Mouse (Mus musculus): Measurements from ENCODE around the gene Shoc2.
A peak's percentile ranks its signal among the peaks of the same experiment; 100 is the strongest.

Gene Shoc2

DNA sequence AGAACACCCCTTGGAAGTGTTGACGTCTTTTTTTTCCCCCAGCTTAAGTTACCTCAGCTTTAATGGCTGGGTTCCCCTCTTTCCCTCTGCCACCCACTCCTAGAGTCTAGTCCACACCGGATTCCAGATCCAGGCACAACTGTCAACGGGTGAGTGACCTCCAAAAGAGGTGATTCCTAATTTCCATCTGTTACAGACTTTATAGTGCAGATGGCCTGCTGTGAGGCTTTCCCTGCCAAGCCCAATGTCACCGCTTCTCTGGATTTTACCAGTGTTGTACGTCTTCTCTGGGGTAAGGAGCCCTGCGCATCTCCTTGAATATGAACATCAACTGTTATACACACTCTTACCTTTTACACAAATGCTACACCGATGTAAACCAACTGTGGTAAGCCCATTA lies 95.3 kb downstream of the Shoc2 start:
- no peak for DNase-seq (ENCODE audit: low spot score)

DNA sequence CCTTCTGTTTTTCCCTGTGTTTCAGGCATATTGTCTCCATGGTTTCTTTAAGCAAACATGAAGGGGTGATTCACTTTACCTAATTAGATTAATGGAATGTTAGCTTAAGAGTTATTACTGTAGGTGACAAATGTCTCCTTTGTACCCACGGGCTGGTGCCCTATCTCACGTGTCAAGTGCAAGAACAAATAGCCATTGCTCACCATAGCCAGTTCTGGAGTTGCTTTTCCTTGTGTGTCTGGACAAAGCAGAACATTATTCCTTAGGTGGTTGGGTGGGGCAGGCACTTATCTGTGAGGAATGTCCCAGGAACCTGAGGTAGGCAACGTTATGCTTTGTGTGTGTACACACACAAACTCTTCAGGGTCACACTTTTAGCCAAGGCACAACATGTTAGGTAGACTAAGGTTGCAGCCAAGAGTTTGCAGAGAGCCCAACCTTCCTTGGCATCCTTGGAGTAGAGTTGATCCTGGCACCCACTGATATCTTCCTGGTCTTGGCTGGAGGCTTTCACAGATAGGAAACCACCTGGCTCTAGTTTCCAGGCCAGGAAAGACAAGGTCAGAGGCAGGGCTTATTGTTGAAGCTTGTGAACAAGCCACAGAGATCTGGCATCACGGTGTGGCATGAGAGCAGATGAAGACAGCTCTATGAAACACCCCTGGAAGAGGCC lies 96.4 kb downstream of the Shoc2 start:
- DNase-seq (ENCODE audit: low spot score) = no peak

DNA sequence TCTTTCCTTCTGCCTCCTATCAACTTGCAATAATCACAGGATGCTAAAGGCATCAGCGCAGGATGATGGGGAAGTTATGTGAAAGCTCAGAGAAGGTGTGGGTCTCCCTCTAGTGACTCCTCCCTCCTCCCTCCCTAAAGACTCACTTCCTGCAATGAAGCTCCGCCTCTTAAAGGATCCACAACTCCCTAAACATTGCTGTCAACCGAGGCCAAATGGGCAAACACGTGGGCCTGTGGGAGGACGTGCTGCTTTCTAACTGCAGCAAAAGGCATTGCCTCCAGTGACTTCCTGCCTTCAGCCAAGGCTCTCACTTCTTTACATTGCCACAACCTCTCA lies 96.9 kb downstream of the Shoc2 start:
- peak; percentile 22 for DNase-seq (ENCODE audit: low spot score)

- no peak for DNase-seq (ENCODE audit: low spot score)
Observed at GRCm38 (mm10) chr19:54043851-54044250, 99.7 kb downstream of the Shoc2 start, which contains the start of gene Adra2a. Adra2a (plus strand) TSS chr19:54044151.

DNA sequence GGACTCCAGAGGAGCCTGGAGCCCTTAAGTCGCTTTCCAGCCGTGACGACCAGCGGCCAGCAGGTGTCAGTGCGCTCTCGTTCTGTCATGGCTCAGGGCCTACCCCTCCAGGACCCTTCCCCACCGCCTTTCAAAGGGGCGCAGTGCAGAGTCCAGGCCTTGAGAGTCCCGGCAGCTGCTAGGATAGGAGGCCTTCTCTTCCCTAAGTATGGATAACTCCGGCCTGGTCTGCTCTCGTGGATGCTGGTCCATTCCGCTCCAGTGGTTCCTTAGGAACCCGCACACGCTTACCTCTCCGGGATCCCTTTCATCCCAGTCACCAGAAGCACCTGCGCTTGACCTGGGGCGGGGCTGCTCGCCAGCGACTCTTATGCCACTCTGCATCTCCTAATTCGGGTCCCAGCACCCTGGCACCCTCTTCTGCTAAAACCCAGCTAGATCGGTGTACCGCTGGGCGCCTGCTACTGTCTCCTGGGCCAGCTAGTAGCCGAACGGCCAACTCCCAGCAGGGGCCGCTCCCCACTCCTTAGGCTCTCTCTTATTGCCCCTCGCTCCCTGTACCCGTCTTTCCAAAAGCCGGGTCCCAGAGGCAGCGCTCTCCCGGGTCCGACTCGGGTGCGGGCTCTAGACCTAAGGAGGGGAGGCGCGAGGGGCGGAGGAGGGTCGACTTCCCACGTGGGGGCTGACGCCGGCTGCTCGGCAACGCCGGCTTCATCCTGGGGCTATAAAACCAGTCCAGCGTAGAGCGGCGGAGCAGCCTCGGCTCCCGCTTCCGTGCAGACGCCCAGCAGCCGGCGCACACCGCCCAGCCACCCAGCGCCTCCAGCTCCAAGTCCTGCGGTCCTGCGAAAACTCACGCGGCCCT lies 100.6 kb downstream of the Shoc2 start:
- DNase-seq (ENCODE audit: low spot score) = peak; percentile 97

DNA sequence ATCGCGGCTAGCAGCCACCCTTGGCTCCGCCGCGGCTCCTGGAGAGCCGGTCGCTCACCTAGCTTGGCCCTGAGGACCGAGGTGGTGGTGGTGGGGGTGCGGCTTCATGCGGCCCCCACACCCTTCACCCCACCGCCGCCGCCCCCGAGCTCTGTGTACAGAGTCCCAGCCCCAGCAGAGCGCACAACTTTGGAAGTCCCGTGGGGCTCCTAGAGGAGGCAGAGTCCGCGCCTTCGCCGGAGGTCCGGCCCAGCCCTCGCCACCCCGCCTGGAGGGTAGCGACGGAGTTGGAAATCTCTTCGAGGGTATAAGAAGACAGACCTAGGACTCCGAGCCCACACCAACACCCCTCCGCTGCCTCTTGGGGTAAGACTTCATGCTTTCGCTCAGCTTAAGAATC lies 101.3 kb downstream of the Shoc2 start:
- peak; percentile 26 for DNase-seq (ENCODE audit: low spot score)

GRCm38 (mm10) chr19:54045931-54046683 lies 102.0 kb downstream of the Shoc2 start:
- no peak for DNase-seq (ENCODE audit: low spot score)

DNA sequence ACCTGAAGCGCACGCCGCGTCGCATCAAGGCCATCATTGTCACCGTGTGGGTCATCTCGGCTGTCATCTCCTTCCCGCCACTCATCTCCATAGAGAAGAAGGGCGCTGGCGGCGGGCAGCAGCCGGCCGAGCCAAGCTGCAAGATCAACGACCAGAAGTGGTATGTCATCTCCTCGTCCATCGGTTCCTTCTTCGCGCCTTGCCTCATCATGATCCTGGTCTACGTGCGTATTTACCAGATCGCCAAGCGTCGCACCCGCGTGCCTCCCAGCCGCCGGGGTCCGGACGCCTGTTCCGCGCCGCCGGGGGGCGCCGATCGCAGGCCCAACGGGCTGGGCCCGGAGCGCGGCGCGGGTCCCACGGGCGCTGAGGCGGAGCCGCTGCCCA lies 102.6 kb downstream of the Shoc2 start:
- DNase-seq (ENCODE audit: low spot score) = peak; percentile 45

- DNase-seq (ENCODE audit: low spot score) = peak; percentile 29
Observed at GRCm38 (mm10) chr19:54047386-54048050, 103.4 kb downstream of the Shoc2 start.

DNA sequence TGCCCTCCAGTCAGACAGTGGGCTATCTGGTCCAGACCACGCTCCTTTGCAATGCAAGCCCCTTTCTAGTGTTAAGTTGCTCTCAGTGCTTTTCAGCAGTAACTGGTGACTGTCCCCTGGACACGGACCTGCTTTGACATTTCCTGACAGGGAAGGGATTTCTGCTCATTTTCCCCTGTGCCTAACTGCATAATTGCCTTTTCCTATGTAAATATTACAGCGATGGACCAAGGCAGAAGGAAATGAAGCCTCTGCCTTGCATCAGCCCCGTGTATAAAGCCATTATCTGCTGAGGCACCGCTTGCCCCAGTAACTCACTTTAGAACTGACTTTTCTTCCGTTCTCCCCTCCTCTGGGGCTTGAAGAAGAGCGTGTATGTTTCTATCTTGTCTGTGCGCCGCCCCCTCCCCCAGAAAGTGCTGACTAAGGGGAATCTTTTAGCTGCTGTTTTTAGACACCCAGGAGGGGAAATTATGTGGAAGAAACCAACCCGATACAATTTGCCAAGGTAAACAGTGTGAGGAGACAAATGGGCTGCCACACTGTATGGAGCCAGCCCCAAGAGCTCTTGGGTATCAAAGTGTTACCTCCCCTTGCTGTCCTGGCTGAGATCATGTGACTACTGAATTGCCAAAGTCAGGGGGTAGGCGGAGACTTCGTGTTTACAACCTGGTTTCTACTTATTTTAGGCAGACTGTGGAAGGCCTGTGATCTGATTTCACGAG lies 104.2 kb downstream of the Shoc2 start:
- DNase-seq (ENCODE audit: low spot score) = peak; percentile 32

DNA sequence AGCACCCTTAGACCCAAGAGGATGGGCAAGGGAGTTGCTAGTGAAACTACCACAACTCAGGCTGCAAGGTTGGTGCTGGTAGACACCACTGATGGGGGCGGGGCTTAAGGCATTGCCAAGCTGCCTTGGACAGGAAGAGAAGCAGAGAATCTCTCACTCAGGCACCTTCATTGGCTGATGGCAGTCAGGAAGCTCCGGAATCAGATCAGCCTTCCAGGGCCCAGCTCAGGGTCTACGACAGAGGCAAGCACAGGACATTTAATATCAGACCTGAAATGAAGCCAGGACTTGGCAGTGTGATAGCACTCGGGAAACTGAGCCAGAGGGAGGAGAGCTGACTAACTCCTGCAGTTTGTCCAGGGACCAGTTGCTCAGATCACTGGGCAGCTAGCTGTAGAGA lies 107.5 kb downstream of the Shoc2 start:
- no peak for DNase-seq (ENCODE audit: low spot score)

DNA sequence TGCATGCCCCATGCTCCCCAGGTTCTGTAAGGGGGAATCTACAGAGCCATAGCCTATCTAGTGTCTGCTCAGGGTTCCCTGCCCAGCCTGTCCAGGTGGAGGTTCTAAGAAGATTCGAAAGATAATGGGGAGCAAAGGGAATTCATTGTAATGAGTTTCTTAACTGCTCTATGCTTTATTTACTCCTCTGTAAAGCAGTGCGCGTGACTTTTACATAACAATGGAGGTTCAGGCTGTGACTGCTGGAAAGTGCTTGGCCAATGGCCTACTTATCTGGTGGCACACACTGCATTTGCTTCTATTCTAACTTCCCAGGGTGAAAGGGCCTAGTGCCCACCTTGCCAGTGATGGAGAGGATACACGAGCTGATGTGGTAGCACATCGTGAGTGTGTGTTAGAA lies 111.7 kb downstream of the Shoc2 start:
- DNase-seq (ENCODE audit: low spot score) = no peak

DNA sequence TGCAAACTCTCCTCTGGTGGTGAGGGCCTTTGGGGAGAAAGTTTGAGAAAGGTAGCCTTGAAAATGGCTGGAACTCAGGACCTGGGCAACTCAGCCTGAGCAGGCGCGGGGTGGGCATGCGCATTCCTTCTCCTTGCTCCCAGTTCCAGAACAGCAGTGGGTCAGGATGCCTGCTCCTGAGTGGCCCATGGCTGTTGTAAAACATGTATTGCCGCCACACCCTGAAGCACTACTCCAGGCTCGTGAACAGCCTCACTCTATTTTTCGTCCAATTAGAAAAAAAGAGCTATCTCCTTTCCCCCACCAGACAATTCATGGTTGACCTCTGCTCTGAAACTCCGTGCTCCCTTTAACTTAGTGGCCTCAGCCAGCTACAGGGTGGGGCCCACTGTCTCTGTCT lies 124.3 kb downstream of the Shoc2 start:
- no peak for DNase-seq (ENCODE audit: low spot score)

- no peak for DNase-seq (ENCODE audit: low spot score)
Observed at GRCm38 (mm10) chr19:54070521-54070920, 126.4 kb downstream of the Shoc2 start.

DNA sequence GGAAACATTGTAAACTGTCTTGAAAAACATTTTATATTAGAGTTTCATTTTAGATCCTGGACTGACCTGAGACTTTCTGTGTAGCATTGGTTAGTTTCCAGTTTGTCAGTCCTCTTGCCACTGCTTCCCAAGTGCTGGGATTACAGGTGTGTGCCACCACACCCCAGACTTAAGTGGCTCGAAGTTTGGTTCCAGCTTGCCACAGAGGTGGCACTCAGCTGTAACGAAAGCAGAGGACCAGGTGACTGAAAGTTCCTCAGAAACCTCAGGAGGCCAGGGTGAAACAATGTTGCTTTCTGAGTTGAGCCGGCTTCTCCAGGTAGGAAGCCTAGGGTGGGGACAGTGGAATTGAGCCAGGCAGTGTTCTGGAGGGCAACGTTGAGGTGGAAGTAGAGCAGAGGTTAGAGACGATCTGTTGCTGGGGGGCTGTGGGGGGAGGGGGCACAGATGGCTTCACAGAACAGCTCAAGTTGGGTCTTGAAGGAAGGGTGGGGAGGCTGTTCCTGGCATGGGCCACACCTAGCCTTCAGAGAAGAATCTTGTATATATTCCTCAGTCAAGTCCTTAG lies 128.2 kb downstream of the Shoc2 start:
- no peak for DNase-seq (ENCODE audit: low spot score)

- DNase-seq (ENCODE audit: low spot score) = no peak
Observed at GRCm38 (mm10) chr19:54076362-54077349, 132.6 kb downstream of the Shoc2 start.

DNA sequence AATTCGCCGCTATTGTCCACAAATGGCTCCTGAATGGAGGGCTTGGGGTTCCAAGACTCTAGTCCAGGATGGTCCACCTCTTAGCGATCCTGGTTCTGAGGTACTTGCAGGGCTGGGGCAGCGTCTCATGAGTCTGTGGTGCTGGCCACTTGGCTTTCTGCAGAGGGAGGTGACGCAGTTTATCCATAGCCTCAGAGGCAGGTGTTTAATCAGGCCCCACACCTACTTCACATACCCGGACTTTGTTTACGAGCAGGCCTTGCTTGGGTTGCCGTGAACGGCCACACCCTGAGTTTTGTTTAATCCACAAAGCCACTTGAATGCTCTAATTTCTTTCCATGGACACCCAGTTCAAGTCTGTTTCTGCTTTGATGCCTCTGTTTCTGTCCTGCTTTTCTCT lies 137.2 kb downstream of the Shoc2 start:
- no peak for DNase-seq (ENCODE audit: low spot score)

DNA sequence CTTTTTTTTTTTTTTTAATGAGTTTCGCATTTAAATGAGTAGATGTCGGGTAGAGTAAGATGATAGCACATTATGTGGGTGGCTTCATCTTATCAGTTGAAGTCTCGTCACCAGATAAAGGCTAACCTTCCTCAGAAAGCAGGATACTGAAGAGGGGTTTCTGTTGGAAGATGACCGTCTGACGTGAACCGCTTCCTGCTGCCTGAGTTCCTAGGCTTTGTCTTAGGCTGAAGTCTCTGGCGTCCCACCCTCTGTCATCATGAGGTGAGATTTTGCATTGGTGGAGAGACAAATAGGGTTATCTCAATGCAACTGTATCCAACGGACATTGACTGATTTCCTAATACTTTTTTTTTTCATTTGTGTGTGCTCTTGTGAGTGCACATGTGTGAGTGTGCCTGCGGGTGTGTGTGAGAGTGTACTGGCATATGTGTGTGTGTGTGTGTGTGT lies 137.6 kb downstream of the Shoc2 start:
- no peak for DNase-seq (ENCODE audit: low spot score)
